Mouse (Mus musculus) spleen, embryonic (tissue): Measurements from ENCODE around the gene Fbxo48.

Experiments
- CTCF ChIA-PET: fragments of 350-600 bp; sonication (Branson Sonifier 250); formaldehyde crosslinking; loops from one replicate; lab custom pipeline; 2022; lab: Charles Lee

Gene Fbxo48

GRCm38 (mm10) chr11:16950976-16951760, at the start of gene Fbxo48:
TSS of gene Fbxo48 (plus strand) at chr11:16951375.
- CTCF ChIA-PET: no interaction called here

- CTCF ChIA-PET: no interaction called here
Measured at GRCm38 (mm10) chr11:16904302-16905011, 46.7 kb upstream of the Fbxo48 start.

- CTCF ChIA-PET: no interaction called here
Measured at GRCm38 (mm10) chr11:16905012-16905332, 46.2 kb upstream of the Fbxo48 start.

GRCm38 (mm10) chr11:16906530-16906929, 44.6 kb upstream of the Fbxo48 start:
- CTCF ChIA-PET: no interaction called here

GRCm38 (mm10) chr11:16907517-16908129, 43.6 kb upstream of the Fbxo48 start:
- CTCF ChIA-PET: no interaction called here

DNA sequence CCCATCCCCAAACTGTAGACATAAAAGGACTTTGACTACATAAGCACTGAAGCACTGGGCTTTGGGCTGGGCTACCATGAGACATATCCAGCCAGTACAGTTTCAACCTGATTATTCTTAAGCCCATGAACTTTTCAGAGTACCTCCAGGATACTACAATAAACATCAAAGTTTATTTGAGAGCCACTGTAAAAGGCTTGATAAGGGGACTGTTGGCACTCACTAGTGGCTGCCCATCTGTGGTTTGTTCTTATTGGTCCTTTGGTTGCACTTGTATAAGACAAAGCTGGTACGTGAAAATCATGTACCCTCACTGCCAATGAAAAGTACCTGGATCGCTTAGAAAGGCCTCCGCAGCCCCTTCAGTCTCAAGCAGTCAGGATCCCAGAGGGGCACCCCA, 36.4 kb upstream of the Fbxo48 start:
- CTCF ChIA-PET: no interaction called here

DNA sequence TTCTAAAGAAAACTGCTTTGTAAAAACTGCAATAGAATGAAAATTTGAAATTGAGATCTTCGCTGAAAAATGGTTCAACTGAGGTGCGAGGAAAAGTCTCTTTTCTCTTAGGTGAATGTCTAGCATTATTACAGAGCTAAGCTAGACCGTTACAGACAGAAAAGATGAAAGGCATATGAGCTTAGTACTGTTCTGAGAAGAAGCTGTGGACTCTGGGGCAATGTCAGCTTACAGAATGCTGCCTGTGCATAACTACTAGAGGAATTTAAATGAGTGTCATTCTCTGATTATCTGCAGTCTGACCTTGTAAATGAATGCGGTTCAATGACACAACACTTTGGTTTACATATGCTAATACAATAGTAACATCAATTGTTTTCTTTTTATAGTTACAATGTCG, 35.3 kb upstream of the Fbxo48 start:
- CTCF ChIA-PET: no interaction called here

- CTCF ChIA-PET: no interaction called here
Measured at GRCm38 (mm10) chr11:16917512-16917911, 33.7 kb upstream of the Fbxo48 start.

DNA sequence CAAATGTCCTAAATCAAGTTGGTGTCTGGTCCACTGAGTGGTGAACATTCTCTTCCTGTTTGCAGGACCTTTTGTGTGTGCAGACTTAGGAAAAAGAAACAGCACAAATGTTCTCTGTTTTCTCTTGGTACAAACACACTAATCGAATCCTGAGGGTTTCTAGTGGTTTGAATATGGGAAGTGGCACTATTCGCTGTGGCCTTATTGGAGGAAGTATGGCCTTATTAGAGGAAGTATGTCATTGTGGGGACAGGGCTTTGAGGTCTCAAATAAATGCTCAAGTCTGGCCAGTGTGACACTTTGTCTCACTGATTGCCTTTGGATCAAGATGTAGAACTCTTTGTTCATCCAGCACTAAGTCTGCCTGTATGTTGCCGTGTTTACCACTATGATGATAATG, 19.0 kb upstream of the Fbxo48 start:
- CTCF ChIA-PET: no interaction called here

GRCm38 (mm10) chr11:16935577-16936236, 15.5 kb upstream of the Fbxo48 start:
- CTCF ChIA-PET: no interaction called here

- CTCF ChIA-PET: no interaction called here
Measured at GRCm38 (mm10) chr11:16941103-16941793, 9.9 kb upstream of the Fbxo48 start.

GRCm38 (mm10) chr11:16941973-16942452, 9.2 kb upstream of the Fbxo48 start:
- CTCF ChIA-PET: no interaction called here

DNA sequence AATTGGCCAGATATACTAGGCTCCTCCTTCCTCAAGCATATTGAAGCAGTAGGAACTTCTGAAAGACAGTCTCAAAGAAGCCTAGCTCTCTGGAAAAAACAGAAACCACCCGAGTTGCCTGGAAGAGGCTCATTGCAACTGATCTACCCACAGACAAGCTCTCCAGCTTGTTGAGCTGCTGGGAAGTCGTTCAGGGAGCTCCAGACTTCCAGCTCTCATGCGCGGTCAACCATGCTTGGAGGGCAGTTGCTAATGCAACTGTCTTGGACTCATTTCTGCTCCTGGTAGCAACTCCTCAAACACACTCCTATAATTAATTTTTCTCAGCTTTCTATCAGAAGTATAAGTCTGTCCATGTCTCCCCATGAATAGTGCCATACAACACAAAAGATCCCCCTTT, 8.2 kb upstream of the Fbxo48 start:
- CTCF ChIA-PET: interaction anchor here (0.7 kb wide), 1 partner anchor 22 kb away, joined by 4 read pairs; no protein-coding TSS in a partner anchor

- CTCF ChIA-PET: interaction anchor here (0.7 kb wide), 2 partner anchors 18 to 415 kb away, joined by 3 read pairs; no protein-coding TSS in a partner anchor
Measured at GRCm38 (mm10) chr11:16948756-16949155, 2.4 kb upstream of the Fbxo48 start.

DNA sequence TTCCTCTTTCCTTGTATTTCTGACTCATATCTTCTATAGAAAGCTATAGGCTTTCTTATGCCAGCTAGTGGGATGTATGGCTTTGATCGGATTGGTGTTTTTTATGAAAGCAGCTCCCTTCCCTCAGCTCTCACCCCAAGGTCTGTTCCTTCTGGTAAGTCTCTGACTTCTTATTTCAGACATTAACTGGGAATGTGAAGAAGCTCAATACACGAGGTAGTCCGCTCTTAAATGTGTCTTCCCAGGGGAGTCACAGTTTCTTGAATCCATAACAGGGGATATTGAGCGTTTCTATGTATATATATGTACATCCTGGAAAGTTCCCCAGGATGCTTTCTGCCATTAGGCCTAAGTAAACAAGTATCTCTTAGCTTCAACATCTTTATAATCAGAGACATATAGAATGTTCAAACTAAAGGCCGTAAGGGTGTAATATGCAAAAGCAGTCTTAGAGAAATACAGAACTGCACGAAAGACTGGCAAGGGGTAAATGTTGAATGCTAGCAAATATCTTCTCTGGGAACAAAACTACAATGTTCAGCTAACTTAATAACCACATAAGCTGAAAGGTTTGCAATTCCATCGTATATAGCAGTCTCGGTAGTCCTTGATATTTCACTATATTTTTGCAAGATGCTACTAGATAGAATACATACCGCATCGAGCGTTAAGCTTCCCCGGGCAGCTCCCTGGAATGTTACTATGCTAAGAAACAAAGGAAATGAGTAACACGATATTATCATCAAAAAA, 774 bp upstream of the Fbxo48 start:
- CTCF ChIA-PET: interaction anchor here (0.7 kb wide), 1 partner anchor 68 kb away, joined by 5 read pairs; no protein-coding TSS in a partner anchor

GRCm38 (mm10) chr11:16951761-16952010, 511 bp downstream of the Fbxo48 start:
- CTCF ChIA-PET: no interaction called here

DNA sequence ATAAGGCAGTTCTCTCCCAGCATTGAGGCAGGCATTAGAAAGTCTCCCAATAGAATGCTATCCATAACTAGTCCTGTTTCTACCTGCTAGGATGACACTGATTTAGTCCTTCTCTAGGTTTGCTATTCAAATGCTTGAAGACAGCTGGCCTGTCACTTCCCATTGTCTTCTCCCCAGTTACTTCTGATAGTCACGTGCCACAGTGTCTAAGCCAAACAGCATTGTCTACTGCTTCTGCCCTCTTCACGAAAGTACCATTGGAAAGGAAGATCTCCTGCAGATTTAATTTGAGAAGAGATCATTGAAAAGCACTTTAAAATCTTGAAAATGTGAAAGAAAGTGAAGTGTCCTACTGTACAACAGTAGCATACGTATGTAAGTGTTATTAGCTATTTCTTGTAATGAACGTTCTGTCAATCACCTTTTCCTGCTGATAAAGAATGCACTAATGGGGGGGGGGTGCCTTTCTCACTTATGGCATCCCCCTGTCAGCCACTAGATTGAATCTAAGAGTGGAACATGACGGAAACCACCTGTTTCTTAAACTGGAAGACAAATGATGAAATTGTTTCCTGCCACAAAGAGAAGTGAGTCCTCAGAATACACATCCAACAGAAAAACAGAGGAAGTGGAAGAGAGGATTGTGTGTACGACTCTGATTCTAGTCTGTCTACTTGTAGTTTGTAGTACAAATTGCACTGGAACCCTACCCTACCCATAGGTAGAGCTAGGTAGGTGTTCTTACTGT, 5.1 kb downstream of the Fbxo48 start:
- CTCF ChIA-PET: no interaction called here

- CTCF ChIA-PET: no interaction called here
Measured at GRCm38 (mm10) chr11:16957030-16957429, 5.9 kb downstream of the Fbxo48 start.

GRCm38 (mm10) chr11:16958520-16958919, 7.3 kb downstream of the Fbxo48 start:
- CTCF ChIA-PET: interaction anchor here (0.7 kb wide), 1 partner anchor 113 kb away, joined by 3 read pairs; no protein-coding TSS in a partner anchor

- CTCF ChIA-PET: interaction anchor here (0.5 to 0.7 kb wide), 2 partner anchors 40 to 153 kb away, joined by 3 read pairs; no protein-coding TSS in a partner anchor
Measured at GRCm38 (mm10) chr11:16967806-16968205, 16.6 kb downstream of the Fbxo48 start.
